ENCODE assay signal across 1 mouse cellular context in the genomic region with DNA sequence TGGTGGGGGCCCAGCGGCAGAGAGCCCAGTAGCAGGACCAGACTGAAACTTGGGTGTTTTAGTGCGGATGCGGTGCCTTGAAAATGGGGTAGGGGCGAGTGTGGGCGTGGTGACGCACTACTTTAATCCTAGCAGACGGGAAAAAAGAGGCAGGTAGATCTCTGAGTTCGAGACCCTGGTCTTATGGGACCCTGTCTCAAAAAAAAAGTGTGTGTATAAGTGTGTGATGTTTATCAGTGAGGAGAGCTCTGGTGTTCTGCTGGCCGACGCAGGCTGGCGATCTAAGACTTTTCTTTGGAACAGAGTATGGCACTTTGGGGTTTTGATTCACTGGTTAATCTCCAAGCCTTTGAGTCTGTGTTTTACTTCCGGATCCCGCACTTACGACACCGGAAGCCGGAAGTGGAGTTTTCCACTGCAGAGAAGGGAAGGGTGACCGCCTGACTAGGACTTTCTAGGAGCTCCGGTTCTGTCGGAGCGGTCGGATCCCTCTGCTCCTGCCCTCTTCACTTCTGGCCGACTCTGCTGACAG.
A peak's percentile ranks its signal among the peaks of the same experiment; 100 is the strongest.
TF ChIP-seq lines count a peak whose summit lies in the region.

No protein-coding gene starts in this region.

TF ChIP-seq in CH12.LX, 34 proteins besides CTCF, POLR2A, EP300 and RAD21:
- TF ChIP-seq E2F4 (IDR thresholded peaks at IDR 0.05; ENCODE audit: insufficient replicate concordance, low read depth, low read length) (no peak), CHD1 (IDR thresholded peaks at IDR 0.05; ENCODE audit: low read depth, low read length) (no peak), TCF12 (IDR thresholded peaks at IDR 0.05; ENCODE audit: low read depth, low read length) (peak; percentile 9; the same call in 1 of the 2 replicates), USF2 (conservative IDR thresholded peaks at IDR 0.05; ENCODE audit: low read depth, low read length) (no peak), RCOR1 (conservative IDR thresholded peaks at IDR 0.05; ENCODE audit: low read depth, low read length) (no peak), PAX5 (IDR thresholded peaks at IDR 0.05; ENCODE audit: low read length) (no peak), BHLHE40 (IDR thresholded peaks at IDR 0.05; ENCODE audit: low read depth, low read length) (no peak), ZC3H11A (IDR thresholded peaks at IDR 0.05; ENCODE audit: low read depth, low read length) (no peak), USF1 (IDR thresholded peaks at IDR 0.05; ENCODE audit: low read depth, low read length) (no peak), TBP (conservative IDR thresholded peaks at IDR 0.05; ENCODE audit: low read depth, low read length) (peak; percentile 48; the same call in 1 of the 2 replicates), IRF4 (IDR thresholded peaks at IDR 0.05; ENCODE audit: low read depth, low read length) (no peak), MXI1 (IDR thresholded peaks at IDR 0.05; ENCODE audit: low read depth, low read length) (no peak; the same call in 1 of the 2 replicates), MYC (IDR thresholded peaks at IDR 0.05; ENCODE audit: low read depth, low read length) (peak; percentile 31; the same call in 1 of the 2 replicates), HCFC1 (IDR thresholded peaks at IDR 0.05; ENCODE audit: low read depth, low read length) (peak; percentile 83), ZKSCAN1 (IDR thresholded peaks at IDR 0.05; ENCODE audit: borderline replicate concordance, low read depth, low read length) (no peak), MEF2A (IDR thresholded peaks at IDR 0.05; ENCODE audit: borderline replicate concordance, low read depth, low read length) (no peak), MAX (IDR thresholded peaks at IDR 0.05; ENCODE audit: low read length) (peak; percentile 5; the same call in 1 of the 2 replicates), ZNF384 (IDR thresholded peaks at IDR 0.05; ENCODE audit: low read depth, low read length) (no peak), KAT2A (IDR thresholded peaks at IDR 0.05; ENCODE audit: insufficient replicate concordance, low read length) (peak; percentile 51; the same call in 1 of the 2 replicates), ZMIZ1 (IDR thresholded peaks at IDR 0.05; ENCODE audit: low read depth, low read length) (no peak), SIN3A (IDR thresholded peaks at IDR 0.05; ENCODE audit: low read length) (peak; percentile 94), MAFK (IDR thresholded peaks at IDR 0.05; ENCODE audit: insufficient replicate concordance, low read length) (no peak), NELFE (IDR thresholded peaks at IDR 0.05; ENCODE audit: low read depth, low read length) (no peak), GABPA (IDR thresholded peaks at IDR 0.05; ENCODE audit: insufficient replicate concordance, low read depth, low read length) (no peak), POLR2AphosphoS2 (IDR thresholded peaks at IDR 0.05; ENCODE audit: low read depth, low read length) (no peak), JUND (conservative IDR thresholded peaks at IDR 0.05; ENCODE audit: low read depth, low read length) (no peak; the same call in 1 of the 2 replicates), UBTF (IDR thresholded peaks at IDR 0.05; ENCODE audit: low read depth, low read length) (no peak), JUN (IDR thresholded peaks at IDR 0.05; ENCODE audit: insufficient read depth, low read depth, low read length) (no peak), SMC3 (IDR thresholded peaks at IDR 0.05; ENCODE audit: low read depth, low read length) (no peak), NRF1 (IDR thresholded peaks at IDR 0.05; ENCODE audit: low read depth, low read length) (peak; percentile 12; the same call in 1 of the 2 replicates), ELF1 (IDR thresholded peaks at IDR 0.05; ENCODE audit: low read depth, low read length) (peak; percentile 93), MAZ (IDR thresholded peaks at IDR 0.05; ENCODE audit: low read depth, low read length) (no peak; the same call in 1 of the 2 replicates), CHD2 (IDR thresholded peaks at IDR 0.05; ENCODE audit: low read length) (no peak; the same call in 1 of the 2 replicates), ETS1 (conservative IDR thresholded peaks at IDR 0.05; ENCODE audit: low read depth, low read length) (no peak)
